In genomic region chr4:128776568-128777289, GRCm38 (mm10) we compare ENCODE assay signal across 7 mouse cellular contexts. TPM values are rescaled to one million over a fixed set of nuclear protein-coding genes. Genes with fewer than 3 reads are reported as not detected.
DNase-seq lines count a peak whose midpoint lies in the region; ATAC-seq lines count a peak whose summit lies in the region.

No protein-coding gene starts in this region.

- H3K27ac ChIP-seq in limb, embryonic 12.5 days, result peak overlapping the region; percentile 41; the same call in 1 of the 2 replicates
- no peak overlapping the region for H3K27ac ChIP-seq in midbrain, embryonic 15.5 days

- H3K36me3 ChIP-seq in limb, embryonic 12.5 days, result peaks cover 100% of the 10 kb centered on the region
- peaks cover 28% of the 10 kb centered on the region for H3K36me3 ChIP-seq in midbrain, embryonic 15.5 days (replicated peaks)

- DNase-seq in adrenal gland, adult 8-10 months, result peak; percentile 41
- DNase-seq in embryo, embryonic 11.5 days (ENCODE audit: low read depth, low spot score), result peak; percentile 62
- peak; percentile 50 for DNase-seq in kidney, adult 11 months
- peak; percentile 85 to 87 for DNase-seq in spleen, postnatal 10 days (ENCODE audit: low spot score in 2 of 2)

- H3K9me3 ChIP-seq in limb, embryonic 12.5 days, result no peaks in the 10 kb centered on the region
- no peaks in the 10 kb centered on the region for H3K9me3 ChIP-seq in midbrain, embryonic 15.5 days

- no peaks in the 10 kb centered on the region for H3K4me1 ChIP-seq in limb, embryonic 12.5 days (replicated peaks)
- H3K4me1 ChIP-seq in midbrain, embryonic 15.5 days, result no peaks in the 10 kb centered on the region

- no peaks in the 10 kb centered on the region for H3K27me3 ChIP-seq in limb, embryonic 12.5 days
- no peaks in the 10 kb centered on the region for H3K27me3 ChIP-seq in midbrain, embryonic 15.5 days (replicated peaks)

- no peak overlapping the region for H3K4me3 ChIP-seq in limb, embryonic 12.5 days (replicated peaks)
- H3K4me3 ChIP-seq in midbrain, embryonic 15.5 days, result no peak overlapping the region

- no peak overlapping the region for H3K4me2 ChIP-seq in limb, embryonic 12.5 days
- H3K4me2 ChIP-seq in midbrain, embryonic 15.5 days, result no peak overlapping the region

- peak; percentile 80 for ATAC-seq in granulocyte monocyte progenitor cell, adult 5-6 weeks (replicated peaks; ENCODE audit: poor library complexity, severe bottlenecking)
- ATAC-seq in limb, embryonic 12.5 days (ENCODE audit: insufficient number of reproducible peaks, insufficient read depth, low FRiP score, low TSS enrichment, low read depth), result peak; percentile 34; the same call in 1 of the 2 replicates
- ATAC-seq in midbrain, embryonic 15.5 days (replicated peaks), result peak; percentile 40

- WGBS in limb, embryonic 12.5 days, result 43% methylated on average over 20 of the region's 20 CpGs
- WGBS in midbrain, embryonic 15.5 days, result 40% methylated on average over 20 of the region's 20 CpGs

- 0 out of 2 replicates have a peak overlapping the region, but pooled peaks have one; percentile 12 for H3K9ac ChIP-seq in limb, embryonic 12.5 days (replicated peaks)
- H3K9ac ChIP-seq in midbrain, embryonic 15.5 days, result no peak overlapping the region

RNA-seq across cellular contexts. Expression of gene A3galt2, which starts 21.6 kb away (rescaled TPM):
- total RNA-seq in adrenal gland, adult 8-10 months (2022), result under 1 TPM; 0.14 to 0.34 (median 0.15) TPM
- total RNA-seq in granulocyte monocyte progenitor cell, adult 5-6 weeks (2014; fragmentation: Nextera tagmentation), result not detected in 2 replicates
- 0.04 TPM in 1 of 2 replicates, not detected in the other for total RNA-seq in granulocyte monocyte progenitor cell, adult 5-6 weeks (2017)
- 0.18 and 0.32 TPM in 2 replicates for polyA plus RNA-seq in limb, embryonic 12.5 days (2016; fragmentation: Nextera tagmentation; extraction: Ambion mirVana)
- polyA plus RNA-seq in midbrain, embryonic 15.5 days (2015; fragmentation: Nextera tagmentation; extraction: Ambion mirVana), result 0.28 and 0.34 TPM in 2 replicates

RNA-seq across cellular contexts. Expression of gene Zfp362, which starts 29.1 kb away (rescaled TPM):
- total RNA-seq in adrenal gland, adult 8-10 months (2022), result 10 to 100 TPM; 22.1 to 36.6 (median 27.9) TPM
- total RNA-seq in granulocyte monocyte progenitor cell, adult 5-6 weeks (2014; fragmentation: Nextera tagmentation), result 32.7 and 40.1 TPM in 2 replicates
- total RNA-seq in granulocyte monocyte progenitor cell, adult 5-6 weeks (2017), result 3.7 and 4.4 TPM in 2 replicates
- 47.6 and 52.1 TPM in 2 replicates for polyA plus RNA-seq in limb, embryonic 12.5 days (2016; fragmentation: Nextera tagmentation; extraction: Ambion mirVana)
- 40.1 and 42.2 TPM in 2 replicates for polyA plus RNA-seq in midbrain, embryonic 15.5 days (2015; fragmentation: Nextera tagmentation; extraction: Ambion mirVana)
